Mouse (Mus musculus): ENCODE results near the gene Wdr78. TPM values are rescaled to one million over a fixed set of nuclear protein-coding genes. Genes with fewer than 3 reads are reported as not detected.

Gene Wdr78
- polyA plus RNA-seq, 1 experiment from 2014 or later: 3.8 TPM

- no peaks in the 10 kb centered on the region for H3K9me3 ChIP-seq (ENCODE audit: control insufficient read depth, low read length)
- no peak overlapping the region for H3K9ac ChIP-seq (replicated peaks; ENCODE audit: low read depth, low read length)
- WGBS: 88% methylated on average over 7 of the region's 7 CpGs
- H3K27me3 ChIP-seq (replicated peaks; ENCODE audit: control insufficient read depth, insufficient read depth, low read length): no peaks in the 10 kb centered on the region
- no peaks in the 10 kb centered on the region for H3K4me1 ChIP-seq (replicated peaks; ENCODE audit: control insufficient read depth, insufficient read depth, low read length)
- no peaks in the 10 kb centered on the region for H3K36me3 ChIP-seq (ENCODE audit: control insufficient read depth, insufficient read depth)
- H3K27ac ChIP-seq (ENCODE audit: low read length): no peak overlapping the region
- H3K4me2 ChIP-seq (ENCODE audit: low read length): no peak overlapping the region
- H3K4me3 ChIP-seq (replicated peaks; ENCODE audit: low read length): no peak overlapping the region
- ATAC-seq: no peak
Measured at GRCm38 (mm10) chr4:103027745-103028144, 86.6 kb downstream of the Wdr78 start.

- H3K4me2 ChIP-seq (ENCODE audit: low read length): no peak within 1 kb of the TSS
- H3K4me1 ChIP-seq (replicated peaks; ENCODE audit: control insufficient read depth, insufficient read depth, low read length): no peaks in the 10 kb centered on the region
- no peak within 1 kb of the TSS for H3K27ac ChIP-seq (ENCODE audit: low read length)
- ATAC-seq: no peak
- H3K36me3 ChIP-seq (ENCODE audit: control insufficient read depth, insufficient read depth): no peaks in the 10 kb centered on the region
- H3K4me3 ChIP-seq (replicated peaks; ENCODE audit: low read length): no peak within 1 kb of the TSS
- H3K9me3 ChIP-seq (ENCODE audit: control insufficient read depth, low read length): no peaks in the 10 kb centered on the region
- H3K27me3 ChIP-seq (replicated peaks; ENCODE audit: control insufficient read depth, insufficient read depth, low read length): no peaks in the 10 kb centered on the region
- WGBS: 94% methylated on average over 4 of the region's 4 CpGs
- H3K9ac ChIP-seq (replicated peaks; ENCODE audit: low read depth, low read length): no peak within 1 kb of the TSS
Measured at GRCm38 (mm10) chr4:103026621-103027020, 87.7 kb downstream of the Wdr78 start, which contains the start of gene Insl5. Gene Insl5, minus strand, starts transcription at chr4:103026842.

- 7% methylated on average over 4 of the region's 4 CpGs for WGBS
- no peak overlapping the region for H3K9ac ChIP-seq (replicated peaks; ENCODE audit: low read depth, low read length)
- no peaks in the 10 kb centered on the region for H3K27me3 ChIP-seq (replicated peaks; ENCODE audit: control insufficient read depth, insufficient read depth, low read length)
- H3K9me3 ChIP-seq (ENCODE audit: control insufficient read depth, low read length): no peaks in the 10 kb centered on the region
- H3K36me3 ChIP-seq (ENCODE audit: control insufficient read depth, insufficient read depth): no peaks in the 10 kb centered on the region
- H3K4me1 ChIP-seq (replicated peaks; ENCODE audit: control insufficient read depth, insufficient read depth, low read length): peaks cover 7% of the 10 kb centered on the region
- no peak for ATAC-seq
- H3K27ac ChIP-seq (ENCODE audit: low read length): no peak overlapping the region
- H3K4me3 ChIP-seq (replicated peaks; ENCODE audit: low read length): no peak overlapping the region
- no peak overlapping the region for H3K4me2 ChIP-seq (ENCODE audit: low read length)
Measured at GRCm38 (mm10) chr4:103013490-103013889, 100.9 kb downstream of the Wdr78 start.

GRCm38 (mm10) chr4:103011823-103012222 lies 102.5 kb downstream of the Wdr78 start:
- Histone ChIP-seq H3K27ac (ENCODE audit: low read length) (peak overlapping the region; percentile 44), H3K9me3 (ENCODE audit: control insufficient read depth, low read length) (no peaks in the 10 kb centered on the region), H3K4me2 (ENCODE audit: low read length) (peak overlapping the region; percentile 4; the same call in 1 of the 2 replicates), H3K4me1 (replicated peaks; ENCODE audit: control insufficient read depth, insufficient read depth, low read length) (peaks cover 10% of the 10 kb centered on the region), H3K4me3 (replicated peaks; ENCODE audit: low read length) (no peak overlapping the region), H3K36me3 (ENCODE audit: control insufficient read depth, insufficient read depth) (no peaks in the 10 kb centered on the region), H3K9ac (replicated peaks; ENCODE audit: low read depth, low read length) (no peak overlapping the region; the same call in 1 of the 2 replicates), H3K27me3 (replicated peaks; ENCODE audit: control insufficient read depth, insufficient read depth, low read length) (no peaks in the 10 kb centered on the region)
- peak; percentile 78 for ATAC-seq
- WGBS: 31% methylated on average over 7 of the region's 7 CpGs

- Histone ChIP-seq H3K27me3 (replicated peaks; ENCODE audit: control insufficient read depth, insufficient read depth, low read length) (no peaks in the 10 kb centered on the region), H3K27ac (ENCODE audit: low read length) (no peak overlapping the region), H3K4me2 (ENCODE audit: low read length) (no peak overlapping the region), H3K4me1 (replicated peaks; ENCODE audit: control insufficient read depth, insufficient read depth, low read length) (peaks cover 10% of the 10 kb centered on the region), H3K36me3 (ENCODE audit: control insufficient read depth, insufficient read depth) (no peaks in the 10 kb centered on the region), H3K9me3 (ENCODE audit: control insufficient read depth, low read length) (no peaks in the 10 kb centered on the region), H3K4me3 (replicated peaks; ENCODE audit: low read length) (no peak overlapping the region), H3K9ac (replicated peaks; ENCODE audit: low read depth, low read length) (no peak overlapping the region)
- no peak for ATAC-seq
- 95% methylated on average over 4 of the region's 4 CpGs for WGBS
Measured at GRCm38 (mm10) chr4:103010734-103011133, 103.6 kb downstream of the Wdr78 start.

GRCm38 (mm10) chr4:103006943-103007418 lies 107.4 kb downstream of the Wdr78 start:
- H3K4me1 ChIP-seq (replicated peaks; ENCODE audit: control insufficient read depth, insufficient read depth, low read length): peaks cover 8% of the 10 kb centered on the region
- H3K27me3 ChIP-seq (replicated peaks; ENCODE audit: control insufficient read depth, insufficient read depth, low read length): no peaks in the 10 kb centered on the region
- H3K4me2 ChIP-seq (ENCODE audit: low read length): no peak overlapping the region
- H3K9ac ChIP-seq (replicated peaks; ENCODE audit: low read depth, low read length): no peak overlapping the region
- WGBS: 5% methylated on average over 4 of the region's 4 CpGs
- H3K27ac ChIP-seq (ENCODE audit: low read length): no peak overlapping the region
- ATAC-seq: peak; percentile 61
- no peaks in the 10 kb centered on the region for H3K36me3 ChIP-seq (ENCODE audit: control insufficient read depth, insufficient read depth)
- no peaks in the 10 kb centered on the region for H3K9me3 ChIP-seq (ENCODE audit: control insufficient read depth, low read length)
- no peak overlapping the region for H3K4me3 ChIP-seq (replicated peaks; ENCODE audit: low read length)

GRCm38 (mm10) chr4:103006266-103006665 lies 108.1 kb downstream of the Wdr78 start:
- H3K27ac ChIP-seq (ENCODE audit: low read length): no peak overlapping the region
- WGBS: 73% methylated on average over 5 of the region's 5 CpGs
- H3K4me2 ChIP-seq (ENCODE audit: low read length): no peak overlapping the region
- H3K4me1 ChIP-seq (replicated peaks; ENCODE audit: control insufficient read depth, insufficient read depth, low read length): peaks cover 3% of the 10 kb centered on the region
- no peak for ATAC-seq
- no peak overlapping the region for H3K9ac ChIP-seq (replicated peaks; ENCODE audit: low read depth, low read length)
- H3K27me3 ChIP-seq (replicated peaks; ENCODE audit: control insufficient read depth, insufficient read depth, low read length): no peaks in the 10 kb centered on the region
- H3K9me3 ChIP-seq (ENCODE audit: control insufficient read depth, low read length): no peaks in the 10 kb centered on the region
- no peaks in the 10 kb centered on the region for H3K36me3 ChIP-seq (ENCODE audit: control insufficient read depth, insufficient read depth)
- H3K4me3 ChIP-seq (replicated peaks; ENCODE audit: low read length): no peak overlapping the region

- H3K9ac ChIP-seq (replicated peaks; ENCODE audit: low read depth, low read length): no peak overlapping the region
- 74% methylated on average over 15 of the region's 15 CpGs for WGBS
- H3K4me1 ChIP-seq (replicated peaks; ENCODE audit: control insufficient read depth, insufficient read depth, low read length): peaks cover 3% of the 10 kb centered on the region
- ATAC-seq: no peak
- H3K4me3 ChIP-seq (replicated peaks; ENCODE audit: low read length): no peak overlapping the region
- no peaks in the 10 kb centered on the region for H3K36me3 ChIP-seq (ENCODE audit: control insufficient read depth, insufficient read depth)
- H3K27ac ChIP-seq (ENCODE audit: low read length): no peak overlapping the region
- no peaks in the 10 kb centered on the region for H3K9me3 ChIP-seq (ENCODE audit: control insufficient read depth, low read length)
- no peak overlapping the region for H3K4me2 ChIP-seq (ENCODE audit: low read length)
- no peaks in the 10 kb centered on the region for H3K27me3 ChIP-seq (replicated peaks; ENCODE audit: control insufficient read depth, insufficient read depth, low read length)
Measured at GRCm38 (mm10) chr4:103005190-103005945, 109.0 kb downstream of the Wdr78 start.

- Histone ChIP-seq H3K4me3 (replicated peaks; ENCODE audit: low read length) (no peak overlapping the region), H3K36me3 (ENCODE audit: control insufficient read depth, insufficient read depth) (no peaks in the 10 kb centered on the region), H3K4me2 (ENCODE audit: low read length) (no peak overlapping the region), H3K27ac (ENCODE audit: low read length) (no peak overlapping the region), H3K9ac (replicated peaks; ENCODE audit: low read depth, low read length) (no peak overlapping the region), H3K9me3 (ENCODE audit: control insufficient read depth, low read length) (no peaks in the 10 kb centered on the region), H3K27me3 (replicated peaks; ENCODE audit: control insufficient read depth, insufficient read depth, low read length) (no peaks in the 10 kb centered on the region), H3K4me1 (replicated peaks; ENCODE audit: control insufficient read depth, insufficient read depth, low read length) (peaks cover 3% of the 10 kb centered on the region)
- ATAC-seq: no peak
- 79% methylated on average over 4 of the region's 4 CpGs for WGBS
Measured at GRCm38 (mm10) chr4:103004681-103005080, 109.7 kb downstream of the Wdr78 start.

Data from forebrain, embryonic 16.5 days (tissue).